Mouse (Mus musculus) intestine, embryonic 14.5 days (tissue): ENCODE measurements around the gene Myl12a. TPM values are rescaled to one million over a fixed set of nuclear protein-coding genes. Genes with fewer than 3 reads are reported as not detected.

ENCODE experiments used
- ATAC-seq: fragments of 200-750 bp; cut with Nextera tagmentation; replicated peaks from 2 replicates; pipeline ENCODE4 v1.8.0; 2017; ENCODE audit warnings: low read depth, moderate number of reproducible peaks, moderate TSS enrichment, moderate library complexity; ENCODE audit not compliant: low FRiP score, low TSS enrichment
- DNase-seq: peaks from one replicate; pipeline ENCODE4 v3.0.0-alpha.2; 2018; ENCODE audit warnings: low spot score
- H3K27ac ChIP-seq: fragments of 300-500 bp; sonication (generic); 2 replicates; pipeline ENCODE4 v1.5.1; 2014; ENCODE audit warnings: low read depth, mild to moderate bottlenecking, control low read depth
- H3K27me3 ChIP-seq: fragments of 300-500 bp; sonication (generic); replicated peaks from 2 replicates; pipeline ENCODE4 v1.6.1; 2014; ENCODE audit warnings: low read length, control low read depth; ENCODE audit not compliant: control insufficient read depth, insufficient read depth
- H3K36me3 ChIP-seq: fragments of 300-500 bp; sonication (generic); 2 replicates; pipeline ENCODE4 v1.6.1; 2014; ENCODE audit warnings: low read length, control low read depth; ENCODE audit not compliant: control insufficient read depth, insufficient read depth
- H3K4me1 ChIP-seq: fragments of 300-500 bp; sonication (generic); replicated peaks from 2 replicates; pipeline ENCODE4 v1.6.1; 2014; ENCODE audit warnings: low read length, control low read depth, mixed read lengths; ENCODE audit not compliant: control insufficient read depth, insufficient read depth
- H3K4me2 ChIP-seq: fragments of 300-500 bp; sonication (generic); 2 replicates; pipeline ENCODE4 v1.6.1; 2014; ENCODE audit warnings: low read length
- H3K4me3 ChIP-seq: fragments of 300-500 bp; sonication (generic); 2 replicates; pipeline ENCODE4 v1.5.1; 2014; ENCODE audit warnings: low read depth, low read length, control low read depth, mixed read lengths
- H3K9ac ChIP-seq: fragments of 300-500 bp; sonication (generic); 2 replicates; pipeline ENCODE4 v1.6.1; 2014; ENCODE audit warnings: mild to moderate bottlenecking, low read length
- H3K9me3 ChIP-seq: fragments of 300-500 bp; sonication (generic); 2 replicates; pipeline ENCODE4 v1.6.1; 2016; ENCODE audit warnings: low read length, control low read depth; ENCODE audit not compliant: control insufficient read depth
- WGBS: fragments of 180-500 bp; shearing (Covaris S2); extraction: QIAGEN DNeasy Blood & Tissue Kit; methylation state at CpG from one replicate; pipeline ENCODE4 v1.1.7; 2014; 5-methylcytosine and 5-hydroxymethylcytosine counted together
- polyA plus RNA-seq: library from polyadenylated mRNA; unstranded; fragments of >200 nt; fragmentation: Nextera tagmentation; extraction: Ambion mirVana; gene quantifications from 2 replicates; pipeline ENCODE4 v1.2.1, GENCODE M21; 2014

Myl12a gene
- polyA plus RNA-seq, 1 experiment from 2014 or later = 536 TPM

- Histone ChIP-seq H3K9ac (no peak overlapping the region), H3K9me3 (no peaks in the 10 kb centered on the region), H3K4me2 (no peak overlapping the region), H3K27me3 (no peaks in the 10 kb centered on the region), H3K27ac (no peak overlapping the region), H3K4me3 (no peak overlapping the region), H3K36me3 (peaks cover 34% of the 10 kb centered on the region), H3K4me1 (peaks cover 49% of the 10 kb centered on the region)
- WGBS = 77% methylated on average over 9 of the region's 9 CpGs
- ATAC-seq = no peak
- no peak for DNase-seq
Observed at GRCm38 (mm10) chr17:70998400-70998975, 4.2 kb downstream of the Myl12a start.

DNA sequence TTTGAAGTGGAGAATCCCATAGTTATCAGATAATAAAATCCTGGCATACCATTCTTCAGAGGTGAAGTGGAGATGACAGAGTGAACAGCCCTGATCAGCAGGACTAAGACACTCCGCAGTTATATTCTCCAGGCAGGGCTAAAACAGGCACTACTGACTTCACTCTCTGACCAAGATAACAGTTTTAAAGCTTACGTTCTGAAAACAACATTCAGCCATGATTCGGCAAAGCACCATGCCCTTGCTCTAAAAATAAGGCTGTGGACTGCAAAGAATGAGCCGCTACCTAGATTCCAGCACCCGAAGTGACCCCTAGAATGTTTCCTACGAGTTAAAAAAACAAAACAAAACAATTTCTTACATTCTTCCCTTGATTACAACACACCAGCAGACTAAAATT lies 4.8 kb downstream of the Myl12a start:
- Histone ChIP-seq H3K9me3 (no peaks in the 10 kb centered on the region), H3K9ac (no peak overlapping the region), H3K36me3 (peaks cover 38% of the 10 kb centered on the region), H3K4me1 (peaks cover 49% of the 10 kb centered on the region), H3K27ac (no peak overlapping the region), H3K27me3 (no peaks in the 10 kb centered on the region), H3K4me2 (no peak overlapping the region), H3K4me3 (no peak overlapping the region)
- ATAC-seq (no peak), DNase-seq (no peak)
- WGBS = 65% methylated on average over 6 of the region's 6 CpGs

GRCm38 (mm10) chr17:70995551-70995950 lies 7.1 kb downstream of the Myl12a start:
- H3K27me3 ChIP-seq = no peaks in the 10 kb centered on the region
- peaks cover 59% of the 10 kb centered on the region for H3K4me1 ChIP-seq
- no peak overlapping the region for H3K9ac ChIP-seq
- H3K36me3 ChIP-seq = peaks cover 53% of the 10 kb centered on the region
- H3K4me2 ChIP-seq = no peak overlapping the region
- H3K9me3 ChIP-seq = no peaks in the 10 kb centered on the region
- WGBS = 90% methylated on average over 6 of the region's 6 CpGs
- H3K4me3 ChIP-seq = no peak overlapping the region
- H3K27ac ChIP-seq = no peak overlapping the region
- ATAC-seq (no peak), DNase-seq (no peak)

- ATAC-seq = no peak
- WGBS = 69% methylated on average over 6 of the region's 6 CpGs
- Histone ChIP-seq H3K9ac (no peak overlapping the region), H3K36me3 (peaks cover 51% of the 10 kb centered on the region), H3K4me1 (peaks cover 51% of the 10 kb centered on the region), H3K27ac (no peak overlapping the region), H3K27me3 (no peaks in the 10 kb centered on the region), H3K9me3 (no peaks in the 10 kb centered on the region), H3K4me2 (no peak overlapping the region), H3K4me3 (no peak overlapping the region)
- DNase-seq = no peak
Observed at GRCm38 (mm10) chr17:70994671-70995070, 8.0 kb downstream of the Myl12a start.

DNA sequence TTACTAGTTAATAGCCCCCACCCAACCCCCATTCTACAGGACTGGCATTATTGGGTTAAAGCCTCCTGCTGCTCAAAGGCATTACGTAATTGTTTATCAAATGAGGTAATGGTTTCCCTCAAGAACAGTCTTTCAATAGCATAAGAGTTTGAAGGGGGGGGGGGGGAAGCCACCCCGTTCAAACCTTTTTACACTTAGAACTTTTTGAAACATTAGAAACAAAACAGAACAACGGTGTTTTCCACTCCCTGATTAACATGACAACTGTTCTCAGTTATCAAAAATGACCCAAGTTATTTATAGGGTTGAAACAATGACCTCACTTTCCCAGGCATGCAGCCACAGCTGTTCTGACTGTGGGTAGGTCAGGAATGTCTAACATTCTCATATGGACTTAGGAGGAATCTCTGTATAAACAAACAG lies 9.3 kb downstream of the Myl12a start:
- Histone ChIP-seq H3K36me3 (peaks cover 46% of the 10 kb centered on the region), H3K27me3 (no peaks in the 10 kb centered on the region), H3K4me2 (peak overlapping the region; percentile 2), H3K27ac (peak overlapping the region; percentile 69), H3K4me1 (peaks cover 54% of the 10 kb centered on the region), H3K4me3 (no peak overlapping the region), H3K9ac (no peak overlapping the region), H3K9me3 (no peaks in the 10 kb centered on the region)
- 7% methylated on average over 3 of the region's 3 CpGs for WGBS
- ATAC-seq = no peak
- DNase-seq = no peak

- Histone ChIP-seq H3K36me3 (peaks cover 46% of the 10 kb centered on the region), H3K4me1 (peaks cover 47% of the 10 kb centered on the region), H3K9ac (no peak overlapping the region), H3K4me3 (no peak overlapping the region), H3K9me3 (no peaks in the 10 kb centered on the region), H3K27ac (peak overlapping the region; percentile 69), H3K4me2 (no peak overlapping the region), H3K27me3 (no peaks in the 10 kb centered on the region)
- no peak for DNase-seq
- WGBS = 59% methylated on average over 9 of the region's 9 CpGs
- ATAC-seq = no peak
Observed at GRCm38 (mm10) chr17:70992662-70993061, 10.0 kb downstream of the Myl12a start.

- no peak overlapping the region for H3K9ac ChIP-seq
- H3K36me3 ChIP-seq = peaks cover 47% of the 10 kb centered on the region
- no peak for DNase-seq
- no peak overlapping the region for H3K4me3 ChIP-seq
- H3K4me1 ChIP-seq = peaks cover 47% of the 10 kb centered on the region
- no peak overlapping the region for H3K4me2 ChIP-seq
- 80% methylated on average over 16 of the region's 16 CpGs for WGBS
- no peak for ATAC-seq
- H3K27me3 ChIP-seq = no peaks in the 10 kb centered on the region
- H3K27ac ChIP-seq = peak overlapping the region; percentile 95
- no peaks in the 10 kb centered on the region for H3K9me3 ChIP-seq
Observed at GRCm38 (mm10) chr17:70991706-70992625, 10.7 kb downstream of the Myl12a start.

GRCm38 (mm10) chr17:70990403-70991303 lies 12.0 kb downstream of the Myl12a start:
- Histone ChIP-seq H3K4me2 (peak overlapping the region; percentile 69), H3K36me3 (peaks cover 46% of the 10 kb centered on the region), H3K9ac (peak overlapping the region; percentile 75), H3K4me3 (peak overlapping the region; percentile 87), H3K9me3 (no peaks in the 10 kb centered on the region), H3K27ac (peak overlapping the region; percentile 95), H3K27me3 (no peaks in the 10 kb centered on the region), H3K4me1 (peaks cover 47% of the 10 kb centered on the region)
- DNase-seq (peak; percentile 96), ATAC-seq (peak; percentile 84)
- WGBS = under 1% methylated on average over 66 of the region's 70 CpGs
